Mouse (Mus musculus): ENCODE results near the gene Klrc3. TPM values are rescaled to one million over a fixed set of nuclear protein-coding genes. Genes with fewer than 3 reads are reported as not detected.

The Klrc3 gene
- polyA plus RNA-seq, 1 experiment from 2014 or later = not detected

Small RNAs within 50 kb of the gene (microRNA-seq; reads per million reads assigned to microRNA genes)
- gene Mir680-1 = not detected

Other genes with a start within 250 kb of the Klrc3 start
- 3.6 and 3.9 TPM in 2 replicates for gene Clec1b, start 246.0 kb downstream of the Klrc3 start, polyA plus RNA-seq (2015; fragmentation: Nextera tagmentation; extraction: Ambion mirVana)
- 0.22 and 0.23 TPM in 2 replicates for gene Clec9a, start 234.5 kb downstream of the Klrc3 start, polyA plus RNA-seq (2015; fragmentation: Nextera tagmentation; extraction: Ambion mirVana)
- 1.7 and 1.8 TPM in 2 replicates for gene Clec1a, start 191.3 kb downstream of the Klrc3 start, polyA plus RNA-seq (2015; fragmentation: Nextera tagmentation; extraction: Ambion mirVana)
- gene Olr1, start 136.2 kb downstream of the Klrc3 start, polyA plus RNA-seq (2015; fragmentation: Nextera tagmentation; extraction: Ambion mirVana) = not detected in 2 replicates
- gene Tmem52b, start 130.8 kb downstream of the Klrc3 start, polyA plus RNA-seq (2015; fragmentation: Nextera tagmentation; extraction: Ambion mirVana) = not detected in 2 replicates
- 159 and 164 TPM in 2 replicates for gene Gabarapl1, start 110.2 kb downstream of the Klrc3 start, polyA plus RNA-seq (2015; fragmentation: Nextera tagmentation; extraction: Ambion mirVana)
- not detected in 2 replicates for gene Klre1, start 65.4 kb downstream of the Klrc3 start, polyA plus RNA-seq (2015; fragmentation: Nextera tagmentation; extraction: Ambion mirVana)
- gene Klrd1, start 51.6 kb downstream of the Klrc3 start, polyA plus RNA-seq (2015; fragmentation: Nextera tagmentation; extraction: Ambion mirVana) = not detected in 2 replicates
- 0.22 and 0.38 TPM in 2 replicates for gene Klrk1, start 19.5 kb downstream of the Klrc3 start, polyA plus RNA-seq (2015; fragmentation: Nextera tagmentation; extraction: Ambion mirVana)
- not detected in 2 replicates for gene Klrc2, start 17.4 kb upstream of the Klrc3 start, polyA plus RNA-seq (2015; fragmentation: Nextera tagmentation; extraction: Ambion mirVana)
- gene Klrc1, start 35.6 kb upstream of the Klrc3 start, polyA plus RNA-seq (2015; fragmentation: Nextera tagmentation; extraction: Ambion mirVana) = not detected in 2 replicates
- gene Klri1, start 73.8 kb upstream of the Klrc3 start, polyA plus RNA-seq (2015; fragmentation: Nextera tagmentation; extraction: Ambion mirVana) = not detected in 2 replicates
- not detected in 2 replicates for gene Klri2, start 97.1 kb upstream of the Klrc3 start, polyA plus RNA-seq (2015; fragmentation: Nextera tagmentation; extraction: Ambion mirVana)
- gene Gm156, start 140.9 kb upstream of the Klrc3 start, polyA plus RNA-seq (2015; fragmentation: Nextera tagmentation; extraction: Ambion mirVana) = not detected in 2 replicates
- not detected in 2 replicates for gene Gm17631, start 219.3 kb upstream of the Klrc3 start, polyA plus RNA-seq (2015; fragmentation: Nextera tagmentation; extraction: Ambion mirVana)
- not detected in 2 replicates for gene Klra17, start 233.3 kb upstream of the Klrc3 start, polyA plus RNA-seq (2015; fragmentation: Nextera tagmentation; extraction: Ambion mirVana)

Measured in midbrain, embryonic 13.5 days (tissue).